Mouse (Mus musculus) liver, embryonic 14.5 days (tissue): ENCODE measurements around the gene Spock3. TPM values are rescaled to one million over a fixed set of nuclear protein-coding genes. Genes with fewer than 3 reads are reported as not detected.

Experiments
- ATAC-seq: fragments of 200-750 bp; cut with Nextera tagmentation; 2 replicates; pipeline ENCODE4 v1.8.0; 2017; ENCODE audit warnings: moderate number of reproducible peaks, mild to moderate bottlenecking, moderate library complexity; ENCODE audit not compliant: insufficient read depth
- DNase-seq, 3 experiments: peaks; one replicate each; pipeline ENCODE4 v3.0.0-alpha.2; 2012 to 2013; ENCODE audit warnings: low read depth in 3 of 3, low spot score in 3 of 3
- H3K27ac ChIP-seq: fragments of 300-500 bp; sonication (generic); 2 replicates; pipeline ENCODE4 v1.5.1; 2014; ENCODE audit warnings: moderate library complexity, mild to moderate bottlenecking, control low read depth, inconsistent platforms
- H3K27me3 ChIP-seq: fragments of 300-500 bp; sonication (generic); 2 replicates; pipeline ENCODE4 v1.6.1; 2014; ENCODE audit warnings: mild to moderate bottlenecking, low read length, moderate library complexity; ENCODE audit not compliant: control insufficient read depth, insufficient read depth
- H3K36me3 ChIP-seq: fragments of 300-500 bp; sonication (generic); replicated peaks from 2 replicates; pipeline ENCODE4 v1.6.1; 2014; ENCODE audit warnings: low read depth; ENCODE audit not compliant: control insufficient read depth, insufficient read depth
- H3K4me1 ChIP-seq, 2 experiments: fragments of 200-500 bp in 1 of 2; fragments of 300-500 bp in 1 of 2; sonication (generic) in 1 of 2; replicated peaks; 2 replicates each; pipeline ENCODE4 v1.6.1; 2012 to 2014; ENCODE audit warnings: antibody characterized with exemption in 1 of 2, inconsistent platforms in 1 of 2, low read length in 1 of 2; ENCODE audit not compliant: control insufficient read depth in 2 of 2, insufficient read depth in 2 of 2
- H3K4me2 ChIP-seq: fragments of 300-500 bp; sonication (generic); 2 replicates; pipeline ENCODE4 v1.6.1; 2014; ENCODE audit warnings: low read depth, mild to moderate bottlenecking, control low read depth, moderate library complexity
- H3K4me3 ChIP-seq, 2 experiments: fragments of 200-500 bp in 1 of 2; fragments of 300-500 bp in 1 of 2; sonication (generic) in 1 of 2; 2 replicates each; pipeline ENCODE4 v1.5.1; 2012 to 2014; ENCODE audit warnings: low read depth in 2 of 2, low read length in 2 of 2, mild to moderate bottlenecking in 2 of 2, control low read depth in 1 of 2, inconsistent platforms in 1 of 2, moderate library complexity in 1 of 2; ENCODE audit not compliant: insufficient read depth in 1 of 2
- H3K9ac ChIP-seq: fragments of 300-500 bp; sonication (generic); replicated peaks from 2 replicates; pipeline ENCODE4 v1.6.1; 2014; ENCODE audit warnings: mild to moderate bottlenecking, control low read depth, moderate library complexity
- H3K9me3 ChIP-seq: fragments of 300-500 bp; sonication (generic); 2 replicates; pipeline ENCODE4 v1.6.1; 2016; ENCODE audit warnings: low read length, mixed read lengths; ENCODE audit not compliant: control insufficient read depth
- CTCF ChIP-seq: IDR thresholded peaks from 2 replicates; pipeline ENCODE4 v1.5.1; 2016; ENCODE audit warnings: antibody characterized with exemption, low read depth, control low read depth
- EP300 ChIP-seq: IDR thresholded peaks from 2 replicates; pipeline ENCODE4 v1.6.1; 2016; ENCODE audit warnings: antibody characterized with exemption, low read depth
- WGBS: fragments of 180-500 bp; shearing (Covaris S2); extraction: QIAGEN DNeasy Blood & Tissue Kit; methylation state at CpG from one replicate; pipeline ENCODE4 v1.1.7; 2014; ENCODE audit not compliant: insufficient replicate concordance; 5-methylcytosine and 5-hydroxymethylcytosine counted together
- polyA plus RNA-seq, 2 experiments: library from polyadenylated mRNA; depleted of rRNA in 1 of 2; stranded (reverse) in 1 of 2; unstranded in 1 of 2; fragments of >200 nt; fragmentation: Nextera tagmentation in 1 of 2; extraction: Ambion mirVana in 1 of 2; gene quantifications; 2 replicates each; pipeline versions ENCODE4 v1.2.1 to v1.2.3; 2012 to 2014

Gene Spock3
- polyA plus RNA-seq, 2 experiments, result 0.04 TPM; not detected in 1

DNA sequence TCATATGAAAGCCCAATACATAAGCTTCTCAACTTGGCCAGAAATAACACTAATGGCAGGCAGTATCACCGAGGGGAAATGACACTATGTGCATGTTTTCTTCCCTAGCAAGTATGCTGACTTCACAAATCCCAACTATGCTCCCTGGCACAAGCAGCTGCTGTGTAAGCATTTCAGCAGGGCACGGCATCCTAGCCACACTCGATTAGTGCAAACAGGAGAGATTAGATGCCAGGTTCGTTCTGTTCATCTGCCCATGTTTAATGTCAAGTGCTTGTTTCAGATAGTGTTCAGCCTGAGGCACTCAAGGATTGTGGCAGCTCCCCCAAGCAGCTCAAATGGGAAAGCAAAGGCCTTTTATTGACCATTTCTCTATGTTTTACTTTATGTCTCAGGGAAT, 311.7 kb downstream of the Spock3 start:
- 46% methylated on average over 4 of the region's 4 CpGs for WGBS
- Histone ChIP-seq H3K9ac (no peak overlapping the region), H3K27ac (no peak overlapping the region), H3K4me3 (no peak overlapping the region), H3K9me3 (no peaks in the 10 kb centered on the region), H3K36me3 (no peaks in the 10 kb centered on the region), H3K4me1 (no peaks in the 10 kb centered on the region), H3K4me2 (no peak overlapping the region), H3K27me3 (no peaks in the 10 kb centered on the region)
- ATAC-seq, result no peak
- no peak for DNase-seq
- TF ChIP-seq EP300 (no peak), CTCF (no peak)

DNA sequence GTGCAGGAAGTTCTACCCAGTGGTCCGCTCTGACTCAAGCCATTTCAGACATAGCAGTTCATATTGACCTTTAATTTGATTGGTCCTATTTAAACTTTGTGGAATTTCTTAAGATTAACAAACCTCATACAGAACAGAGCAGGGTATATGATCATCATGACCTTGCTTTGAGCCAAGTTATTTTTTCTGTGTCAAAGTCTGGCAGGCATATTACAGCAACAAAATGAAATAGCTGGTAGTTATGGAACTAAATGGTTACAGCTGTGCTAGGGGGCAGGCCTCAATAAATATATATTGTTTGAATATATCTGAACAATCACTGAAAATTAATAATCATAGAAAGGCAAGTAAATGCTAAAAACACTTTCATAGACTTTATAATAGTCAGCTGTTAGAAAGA, 384.6 kb downstream of the Spock3 start:
- DNase-seq (no peak), ATAC-seq (no peak)
- Histone ChIP-seq H3K27ac (no peak overlapping the region), H3K4me1 (no peaks in the 10 kb centered on the region), H3K36me3 (no peaks in the 10 kb centered on the region), H3K9ac (no peak overlapping the region), H3K4me3 (no peak overlapping the region), H3K9me3 (no peaks in the 10 kb centered on the region), H3K27me3 (no peaks in the 10 kb centered on the region), H3K4me2 (no peak overlapping the region)
- 83% methylated on average over 1 of the region's 1 CpGs for WGBS
- TF ChIP-seq EP300 (no peak), CTCF (no peak)

DNA sequence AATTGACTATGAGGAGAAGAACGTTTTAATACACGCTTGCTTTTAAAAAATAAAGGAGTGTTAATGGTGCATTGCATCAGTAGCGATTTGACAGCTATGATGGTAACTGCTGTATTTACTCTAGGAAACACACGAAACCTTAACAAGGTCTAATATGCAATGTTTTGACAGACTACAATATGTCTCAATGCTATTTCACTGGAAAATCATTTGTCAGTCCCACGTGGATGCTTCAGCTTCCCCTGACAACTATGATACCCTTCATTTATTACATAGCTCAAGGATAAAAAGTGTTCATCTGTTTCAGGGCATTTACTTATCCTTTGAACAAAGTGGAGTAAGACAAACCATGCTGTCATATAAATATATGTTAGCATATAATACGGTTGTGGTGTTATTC, 417.8 kb downstream of the Spock3 start:
- Histone ChIP-seq H3K4me3 (no peak overlapping the region), H3K4me1 (no peaks in the 10 kb centered on the region), H3K9ac (no peak overlapping the region), H3K27ac (no peak overlapping the region), H3K27me3 (no peaks in the 10 kb centered on the region), H3K36me3 (no peaks in the 10 kb centered on the region), H3K4me2 (no peak overlapping the region), H3K9me3 (no peaks in the 10 kb centered on the region)
- DNase-seq (no peak), ATAC-seq (no peak)
- no peak for TF ChIP-seq EP300
- TF ChIP-seq CTCF, result no peak
- WGBS, result 52% methylated on average over 6 of the region's 6 CpGs

DNA sequence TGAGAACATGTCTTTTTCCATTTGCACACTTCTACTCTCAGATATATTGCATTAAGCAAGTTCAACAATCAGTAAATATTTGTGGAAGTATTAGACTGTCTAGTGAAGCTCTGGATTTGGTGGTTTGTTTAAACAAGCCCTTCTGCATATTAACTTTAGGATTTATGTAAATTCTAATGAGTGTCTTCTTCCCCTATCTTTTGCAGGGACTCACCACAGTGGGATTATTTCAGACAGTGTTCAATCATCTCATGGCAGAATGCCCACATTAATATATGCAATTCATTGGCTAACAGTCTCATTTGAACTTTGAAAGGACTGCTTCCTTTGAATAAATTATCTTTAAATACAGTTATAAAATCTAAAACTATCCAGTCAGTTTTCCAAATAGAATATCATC, 446.9 kb downstream of the Spock3 start:
- Histone ChIP-seq H3K4me3 (no peak overlapping the region), H3K4me1 (no peaks in the 10 kb centered on the region), H3K36me3 (no peaks in the 10 kb centered on the region), H3K9me3 (no peaks in the 10 kb centered on the region), H3K27ac (no peak overlapping the region), H3K9ac (no peak overlapping the region), H3K27me3 (no peaks in the 10 kb centered on the region), H3K4me2 (no peak overlapping the region)
- TF ChIP-seq CTCF (no peak), EP300 (no peak)
- ATAC-seq (no peak), DNase-seq (no peak)
